Mouse (Mus musculus): ENCODE measurements around the gene Ebf1.

The Ebf1 gene

DNA sequence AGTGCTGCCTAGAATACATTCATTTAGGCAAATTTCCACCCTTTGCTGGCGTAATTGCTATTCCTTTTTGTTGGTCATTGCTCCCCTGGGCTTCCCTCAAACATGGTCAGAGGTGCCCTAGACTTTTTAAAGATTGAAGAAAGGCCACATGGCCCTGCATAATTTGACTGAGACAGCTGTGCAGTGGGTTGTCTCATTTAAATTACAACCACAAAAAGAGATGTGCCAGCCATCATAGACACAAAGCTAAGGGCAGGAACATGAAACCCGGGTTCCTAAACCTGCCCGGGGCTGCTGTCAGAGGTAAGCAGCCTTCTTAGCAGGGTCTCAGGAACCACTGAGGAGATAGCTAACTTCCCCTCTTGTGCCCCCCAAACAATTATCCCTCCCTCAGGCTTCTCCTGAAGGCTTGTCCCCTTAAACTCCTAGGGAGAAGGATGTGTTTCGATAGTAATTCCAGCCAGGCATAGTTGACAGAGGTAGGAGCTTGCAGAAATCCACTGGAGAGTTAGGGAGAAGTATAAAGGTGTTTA, 46.6 kb downstream of the Ebf1 start:
- DNase-seq (ENCODE audit: low spot score in 2 of 2) = no peak

DNA sequence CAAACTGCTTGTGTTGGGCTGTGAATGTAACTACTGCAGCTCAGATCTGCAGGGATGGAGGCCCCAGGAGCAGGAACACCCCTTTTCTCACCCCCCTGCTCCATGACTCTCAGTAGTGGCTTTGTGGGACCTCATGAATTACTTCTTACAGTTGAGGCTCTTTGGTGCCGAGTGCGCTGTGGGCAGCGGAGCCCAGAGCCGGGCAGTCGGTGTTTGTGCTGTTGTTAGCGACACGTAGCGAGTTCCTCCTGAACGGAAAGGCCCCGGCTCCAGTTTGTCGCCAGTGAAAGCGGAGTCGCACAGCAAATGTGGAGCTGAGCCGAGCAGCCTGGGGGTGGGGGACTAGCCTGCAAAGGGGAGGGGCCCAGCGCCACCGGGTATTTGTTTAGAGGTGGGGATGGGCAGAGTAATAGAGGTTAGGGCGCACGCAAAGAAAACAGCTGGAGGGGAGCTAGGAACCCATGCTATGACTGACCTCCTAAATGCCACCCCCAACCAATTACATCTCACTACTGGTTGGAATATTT, 48.1 kb downstream of the Ebf1 start:
- DNase-seq (ENCODE audit: low spot score in 2 of 2) = peak in 1 of 2 experiments; percentile 60

DNA sequence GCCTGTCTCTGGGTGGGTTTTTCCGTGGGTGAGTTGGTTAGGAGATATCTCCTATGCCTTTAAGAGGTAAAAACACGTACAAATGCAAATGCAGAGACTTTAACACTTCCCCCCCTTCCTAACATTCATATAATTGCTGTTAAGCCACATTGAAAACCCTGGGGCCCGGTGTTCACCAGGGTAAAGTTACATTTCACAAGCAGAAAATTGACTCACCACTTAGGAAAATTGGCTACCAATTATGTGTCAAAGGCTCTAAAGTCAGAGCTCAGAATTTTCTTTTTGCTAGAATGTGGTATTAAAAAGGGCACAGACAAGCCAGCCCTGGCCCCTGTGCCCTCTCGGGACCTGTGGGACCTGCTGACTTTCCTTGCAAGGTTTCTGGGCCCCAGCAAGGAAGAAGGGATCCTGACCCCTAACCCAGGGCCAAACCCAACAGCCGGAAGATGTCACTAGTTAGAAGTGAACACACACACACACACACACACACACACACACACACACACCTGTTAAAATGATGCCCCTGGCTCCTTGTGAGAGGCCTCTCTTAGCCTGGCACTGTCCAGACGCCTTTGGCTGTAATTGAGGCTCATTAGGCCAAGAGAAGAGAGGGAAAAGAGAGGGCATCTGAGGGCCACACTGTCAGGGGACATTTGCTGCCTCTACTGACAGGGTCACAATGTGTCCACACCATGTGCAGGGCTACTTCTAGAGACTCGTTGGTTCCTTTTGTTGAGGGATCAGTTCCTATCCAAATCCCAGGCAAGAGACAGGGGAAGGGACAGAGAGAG, 48.8 kb downstream of the Ebf1 start:
- no peak for DNase-seq (ENCODE audit: low spot score in 2 of 2)

DNA sequence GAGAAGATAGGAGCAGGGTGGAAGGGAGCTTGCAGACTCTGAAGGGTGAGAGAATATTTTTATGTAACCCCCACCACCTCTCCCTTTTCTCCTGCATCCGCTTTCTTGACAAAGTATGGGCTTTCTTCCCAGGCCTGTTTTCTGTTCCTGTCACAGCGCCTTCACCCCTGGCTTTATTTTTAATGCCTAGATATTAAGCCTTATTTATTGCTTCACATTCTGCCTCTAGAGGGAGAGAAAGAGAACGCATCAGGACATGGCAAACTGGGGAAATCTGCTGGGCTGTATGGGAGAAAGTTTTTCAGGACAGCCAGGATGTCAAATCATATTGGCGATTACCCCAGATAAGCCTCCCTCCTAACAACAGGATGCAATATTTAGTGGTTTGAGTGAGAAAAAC, 49.6 kb downstream of the Ebf1 start:
- DNase-seq (ENCODE audit: low spot score in 2 of 2) = no peak

DNA sequence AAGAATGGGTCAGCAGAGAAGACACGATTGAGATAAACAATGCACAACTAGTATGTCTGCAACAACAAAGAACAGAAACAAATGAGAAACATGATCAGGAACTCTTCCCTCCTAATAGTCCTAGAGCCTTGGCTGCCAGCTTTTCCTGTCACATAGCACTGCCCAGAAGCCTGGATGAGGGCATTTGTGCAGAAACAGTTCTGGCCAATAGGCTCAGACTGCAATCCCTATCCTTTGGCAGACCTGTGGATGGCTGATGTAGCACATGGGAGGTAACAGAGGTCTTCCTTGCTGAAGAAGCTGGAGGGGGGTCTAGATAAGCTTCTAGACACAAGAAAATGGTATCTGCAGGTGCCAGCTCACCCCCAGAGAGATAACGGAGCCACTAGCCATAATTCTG, 64.2 kb downstream of the Ebf1 start:
- DNase-seq (ENCODE audit: low spot score in 2 of 2) = no peak

DNA sequence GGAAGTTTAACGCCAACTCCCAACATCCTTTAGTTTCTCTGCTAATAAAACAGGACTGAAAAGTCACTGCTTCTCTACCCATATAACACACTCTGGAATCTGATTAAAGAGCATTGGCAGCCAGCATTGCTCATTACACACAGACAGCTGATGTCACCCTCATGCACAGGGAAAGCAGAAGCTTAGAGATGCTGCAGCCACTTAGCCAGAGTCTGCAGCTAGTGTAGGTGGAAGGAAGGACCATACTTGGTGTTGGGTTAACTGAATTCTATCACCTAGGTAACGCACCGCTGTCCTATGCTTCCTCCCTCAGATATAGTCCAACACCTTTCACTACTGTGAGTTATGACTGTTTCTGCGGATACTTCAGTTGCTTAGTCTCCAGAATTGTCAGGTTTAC, 64.9 kb downstream of the Ebf1 start:
- DNase-seq (ENCODE audit: low spot score in 2 of 2) = no peak

DNA sequence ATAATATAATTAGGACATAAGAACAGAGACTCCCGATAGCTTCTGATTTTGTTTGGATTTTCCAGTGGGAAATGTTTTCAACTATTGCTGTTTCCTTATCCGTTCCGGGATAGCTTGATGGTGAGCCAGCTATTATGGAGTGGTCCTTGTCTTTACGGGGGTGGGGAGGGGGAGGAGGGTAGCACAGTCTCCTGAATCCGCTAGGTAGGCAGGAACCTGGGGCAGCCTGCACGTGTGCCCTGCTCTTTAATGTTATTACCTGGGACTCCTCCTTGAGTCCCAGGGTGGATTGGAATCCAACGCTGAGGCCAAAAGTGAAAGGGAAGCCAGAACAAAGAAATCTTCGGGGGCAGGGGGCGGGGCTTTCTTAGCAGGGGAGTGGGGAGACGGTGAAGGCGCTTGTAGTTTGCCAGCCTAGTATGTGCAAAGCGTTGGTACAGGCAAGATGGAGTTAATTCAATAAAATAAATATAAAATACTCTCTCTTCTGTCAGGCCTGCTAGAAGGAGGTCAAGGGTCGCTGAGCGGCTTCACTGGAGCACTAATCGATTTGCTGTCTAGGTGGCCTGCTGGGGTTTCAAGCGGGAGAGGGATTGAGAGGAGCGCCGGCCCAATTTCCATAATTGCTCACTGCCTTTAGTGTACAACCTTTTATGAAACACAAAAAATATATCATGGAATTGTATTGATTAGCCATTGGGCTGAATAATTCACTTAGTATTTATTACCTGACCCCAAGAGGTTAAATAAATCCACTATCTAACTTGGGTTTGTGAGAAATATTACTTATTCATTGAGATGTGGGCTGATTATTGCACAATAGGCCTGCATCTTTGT, 65.8 kb downstream of the Ebf1 start:
- no peak for DNase-seq (ENCODE audit: low spot score in 2 of 2)

DNA sequence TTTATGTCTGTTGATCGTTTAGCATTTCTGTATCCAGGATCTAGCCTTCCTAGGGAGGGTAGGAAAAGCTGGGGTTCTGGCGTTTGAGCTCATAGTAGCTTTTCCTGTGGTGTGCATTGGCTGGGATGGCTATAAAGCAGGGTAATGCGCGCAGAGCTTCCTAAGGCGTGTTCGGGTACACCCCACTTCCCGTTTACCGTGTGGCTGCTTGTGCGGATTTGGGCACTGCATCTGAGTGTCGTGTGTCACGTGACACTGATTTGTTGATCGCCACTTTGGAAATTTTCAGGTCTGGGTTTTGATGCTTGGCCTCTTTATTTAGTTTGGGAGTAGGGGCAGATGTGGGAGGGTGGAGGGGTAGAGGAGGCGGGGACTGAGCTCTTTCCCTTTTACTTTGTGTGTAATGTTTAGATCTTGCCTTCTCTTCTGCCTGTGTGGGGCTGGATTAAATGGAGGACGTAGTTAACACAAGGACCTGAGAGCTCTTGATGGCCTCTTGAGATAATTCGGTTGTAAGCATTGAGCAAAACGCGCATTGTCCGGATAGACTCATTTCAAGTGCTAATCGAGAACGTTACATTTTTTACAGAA, 67.5 kb downstream of the Ebf1 start:
- no peak for DNase-seq (ENCODE audit: low spot score in 2 of 2)

DNA sequence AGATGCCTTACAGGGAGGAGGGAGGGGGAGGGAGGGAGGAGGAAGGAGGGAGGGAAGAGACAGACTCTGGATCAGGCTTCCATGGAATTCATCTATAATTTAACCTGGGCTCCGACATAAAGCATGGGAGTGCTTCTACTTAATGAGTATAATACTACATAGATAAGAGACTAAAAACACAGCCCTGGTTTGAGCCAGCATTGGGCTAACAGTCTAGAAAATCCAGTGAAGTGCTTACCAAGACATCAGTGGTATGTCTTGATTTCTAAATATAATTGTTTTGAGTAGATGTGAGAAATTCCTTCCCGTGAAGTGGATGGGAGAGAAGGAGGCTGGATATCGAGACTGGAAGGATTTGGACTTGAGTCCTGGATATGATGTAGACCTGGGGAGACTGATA, 68.0 kb downstream of the Ebf1 start:
- DNase-seq (ENCODE audit: low spot score in 2 of 2) = no peak

DNA sequence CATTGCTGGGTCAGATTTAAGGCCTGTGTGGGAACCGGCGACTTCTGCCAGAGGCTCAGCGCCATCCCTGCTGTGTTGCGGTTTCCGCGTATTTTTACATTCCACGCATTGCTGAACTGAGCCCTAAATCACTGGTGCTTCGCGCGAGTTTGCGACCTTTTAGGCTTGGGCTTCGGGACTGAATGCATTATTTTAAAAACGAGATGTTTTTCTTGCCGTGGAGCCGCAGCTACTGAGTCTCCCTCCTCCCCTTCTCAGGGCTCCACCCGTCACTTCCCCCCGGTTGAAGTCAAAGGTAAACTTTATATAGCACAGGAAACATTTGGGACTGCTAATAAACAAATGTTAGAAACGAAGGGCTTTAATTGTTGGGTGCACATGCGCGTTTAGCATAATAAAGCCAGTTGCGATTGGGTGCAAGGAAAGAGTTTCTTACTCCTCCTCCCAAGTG, 68.8 kb downstream of the Ebf1 start:
- no peak for DNase-seq (ENCODE audit: low spot score in 2 of 2)

DNA sequence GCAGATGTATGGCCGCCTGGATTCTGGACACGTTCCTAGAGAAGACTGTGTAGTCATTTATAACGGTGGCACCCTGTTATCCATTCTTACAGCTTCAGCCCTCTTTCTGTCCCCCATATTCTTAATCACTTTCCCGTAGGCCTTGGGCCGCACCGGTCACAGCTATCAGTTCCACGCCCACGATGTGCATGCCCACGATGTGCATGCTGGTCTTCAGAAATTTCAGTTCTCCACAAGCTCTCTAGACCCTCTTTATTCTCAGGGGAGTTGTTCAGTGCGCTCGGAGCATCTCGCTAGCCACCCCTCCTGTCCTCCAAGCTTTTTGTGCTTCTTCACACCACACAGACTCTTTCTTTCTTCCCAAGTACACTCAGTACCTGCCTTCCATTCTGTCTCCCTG, 69.3 kb downstream of the Ebf1 start:
- DNase-seq (ENCODE audit: low spot score in 2 of 2) = no peak

DNA sequence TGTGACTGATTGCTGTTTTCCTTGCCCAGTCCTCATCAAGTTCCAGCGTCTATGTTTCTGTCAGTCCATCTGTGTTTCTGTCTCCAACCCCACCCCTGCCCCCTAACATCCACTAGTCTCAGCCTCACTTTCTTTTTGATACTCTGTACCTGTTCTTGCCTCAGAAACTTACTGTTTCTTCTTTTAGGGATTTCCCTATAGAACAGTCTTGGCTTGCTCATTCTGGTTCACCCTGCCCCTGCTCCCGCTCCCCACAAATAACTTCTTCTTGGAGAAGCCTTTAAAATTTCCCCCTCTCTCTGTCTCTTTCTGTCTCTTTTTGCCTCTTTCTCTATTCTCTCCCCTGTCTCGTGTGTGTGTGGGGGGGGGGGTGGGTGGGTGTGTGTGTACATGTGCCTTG, 71.4 kb downstream of the Ebf1 start:
- DNase-seq (ENCODE audit: low spot score in 2 of 2) = no peak

DNA sequence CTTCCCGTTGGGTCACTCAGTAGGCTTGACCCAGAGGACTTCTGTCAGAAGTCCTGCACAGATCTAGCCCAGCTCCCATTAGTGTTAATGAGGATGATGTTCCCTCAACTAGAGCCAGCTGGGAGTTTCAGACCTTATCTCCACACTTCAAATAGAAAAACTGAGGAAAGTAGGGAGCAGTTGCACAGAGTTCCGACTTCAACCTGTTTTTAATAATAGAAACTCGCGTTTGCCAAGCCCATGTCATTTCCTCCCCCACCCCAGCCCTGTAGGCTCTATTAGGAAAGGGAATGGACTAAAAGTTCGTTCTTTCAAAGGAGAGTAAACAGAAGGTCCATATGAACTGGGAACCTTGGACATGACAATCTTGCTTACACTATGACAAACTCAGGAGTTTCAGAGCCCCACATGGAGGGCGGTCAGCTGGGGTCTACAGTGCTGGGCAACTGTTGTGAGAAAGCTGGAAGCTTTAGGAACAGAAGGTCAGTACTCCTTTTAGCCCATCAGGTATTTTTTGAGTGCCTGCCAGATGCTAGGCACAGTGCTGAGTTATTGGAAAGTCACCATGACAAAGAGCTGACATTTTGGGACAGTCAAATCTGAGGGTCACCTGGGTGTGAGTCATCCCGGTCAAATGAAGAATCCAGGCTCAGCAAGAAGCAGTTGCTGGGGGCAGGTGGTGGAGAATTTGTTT, 72.6 kb downstream of the Ebf1 start:
- DNase-seq (ENCODE audit: low spot score in 2 of 2) = no peak

DNA sequence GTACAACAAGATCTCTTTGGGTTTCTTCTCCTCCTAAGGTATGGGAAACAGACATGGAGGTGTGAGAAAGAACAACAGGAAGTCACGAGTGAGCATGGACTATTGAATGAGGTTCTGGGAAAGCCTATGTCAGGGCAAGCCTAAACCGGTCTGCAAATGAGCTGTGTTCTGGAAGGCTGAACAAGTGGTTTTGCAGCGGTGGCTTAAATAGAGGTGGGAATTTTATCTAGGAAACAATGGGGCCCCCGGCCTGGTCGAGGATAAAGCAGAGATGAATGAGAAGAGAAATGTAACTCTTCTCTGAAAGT, 73.1 kb downstream of the Ebf1 start:
- no peak for DNase-seq (ENCODE audit: low spot score in 2 of 2)

DNA sequence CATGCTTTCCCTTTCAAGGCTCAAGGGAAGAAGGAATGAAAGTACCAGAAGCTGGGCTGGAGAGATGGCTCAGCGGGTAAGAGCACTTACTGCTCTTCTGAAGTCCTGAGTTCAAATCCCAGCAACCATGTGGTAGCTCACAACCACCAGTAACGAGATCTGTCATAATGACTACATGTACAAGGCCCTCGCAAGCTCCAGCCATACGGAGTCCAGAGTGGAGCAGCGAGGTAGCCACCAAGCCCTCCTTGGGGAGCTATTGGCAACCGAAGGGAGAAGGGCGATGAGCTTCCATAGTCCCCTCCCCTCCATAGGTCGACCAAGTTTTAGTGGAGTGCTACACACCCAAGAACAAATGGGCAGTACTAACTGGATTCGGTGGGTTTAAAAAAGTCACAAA, 78.3 kb downstream of the Ebf1 start:
- DNase-seq (ENCODE audit: low spot score in 2 of 2) = no peak

DNA sequence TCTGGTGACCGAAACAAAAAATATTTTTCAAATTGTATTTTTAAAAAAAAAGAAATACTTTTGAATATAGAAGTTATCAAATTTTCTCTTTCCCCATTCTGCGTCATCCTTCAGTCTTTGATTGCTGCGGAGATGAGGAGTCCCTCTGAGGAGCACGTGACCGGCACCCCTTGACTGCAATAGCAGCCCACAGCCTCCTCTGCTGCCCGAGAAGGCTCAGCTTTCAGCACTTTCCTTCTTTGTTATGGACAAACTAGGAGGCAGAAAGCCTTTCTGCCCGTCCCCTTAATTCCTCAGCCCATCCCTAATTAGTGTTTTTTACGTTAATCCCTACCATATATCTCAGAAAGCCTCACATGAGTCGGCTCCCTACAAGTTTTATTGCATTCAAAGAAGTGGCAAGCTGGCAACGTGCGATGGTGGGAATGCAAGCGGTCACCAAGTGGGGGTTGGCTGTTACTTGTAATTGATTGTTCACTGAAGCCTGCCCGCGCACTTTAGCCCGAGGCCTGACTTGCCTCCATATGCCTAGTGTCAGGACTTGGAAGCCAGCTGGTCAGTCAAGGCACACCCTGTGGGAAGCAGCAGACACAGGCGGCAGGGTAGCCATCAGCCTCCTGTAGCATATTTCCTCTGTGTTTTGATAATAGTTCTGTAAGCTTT, 79.6 kb downstream of the Ebf1 start:
- DNase-seq (ENCODE audit: low spot score in 2 of 2) = no peak

DNA sequence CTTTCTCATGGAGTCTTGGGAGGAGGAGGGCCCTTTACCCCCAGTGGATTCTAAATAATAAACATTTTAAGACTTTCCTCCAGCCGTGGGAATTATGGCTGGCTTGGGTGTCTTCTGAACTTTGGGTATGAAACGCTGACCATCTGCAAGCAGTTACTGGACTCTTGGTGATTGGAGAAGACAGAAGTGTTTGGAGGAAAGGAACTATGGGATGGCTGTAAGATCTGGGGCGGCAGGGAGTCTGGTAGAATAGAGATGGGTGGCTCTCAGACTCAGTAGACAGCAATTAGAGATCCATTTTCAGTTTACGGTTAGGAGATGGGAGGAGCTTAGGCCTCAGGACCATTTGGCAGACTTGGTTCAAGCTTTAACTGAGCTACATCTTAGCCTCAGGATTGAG, 83.1 kb downstream of the Ebf1 start:
- DNase-seq (ENCODE audit: low spot score in 2 of 2) = no peak

DNA sequence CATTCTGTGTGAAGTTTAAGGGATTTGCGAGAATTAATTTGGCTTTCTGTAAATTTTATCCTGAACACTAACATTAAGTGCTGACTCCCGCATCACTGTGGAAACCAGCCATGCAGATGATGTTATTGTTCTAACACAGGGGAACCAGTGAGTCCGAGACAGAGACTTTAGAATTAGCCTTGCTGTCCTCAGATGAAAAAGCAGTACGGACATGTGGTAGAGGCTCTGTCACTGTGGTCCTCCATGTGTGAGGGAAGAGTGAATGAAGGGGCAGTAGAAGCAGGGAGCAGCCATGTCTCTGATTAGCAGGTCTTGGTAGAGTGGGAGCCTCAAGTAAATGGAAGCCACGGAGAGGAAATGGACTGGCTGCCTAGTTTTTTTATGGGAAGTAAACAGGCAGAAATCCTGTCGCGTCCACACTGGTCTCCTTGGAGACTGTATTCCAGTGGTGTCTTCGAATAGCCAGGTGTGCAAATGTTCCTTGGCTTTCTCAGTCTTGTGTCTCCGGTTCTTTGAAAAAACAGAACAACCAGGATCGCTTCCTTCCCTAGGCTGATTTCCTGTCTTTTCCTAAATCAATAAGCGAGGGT, 84.2 kb downstream of the Ebf1 start:
- no peak for DNase-seq (ENCODE audit: low spot score in 2 of 2)

DNA sequence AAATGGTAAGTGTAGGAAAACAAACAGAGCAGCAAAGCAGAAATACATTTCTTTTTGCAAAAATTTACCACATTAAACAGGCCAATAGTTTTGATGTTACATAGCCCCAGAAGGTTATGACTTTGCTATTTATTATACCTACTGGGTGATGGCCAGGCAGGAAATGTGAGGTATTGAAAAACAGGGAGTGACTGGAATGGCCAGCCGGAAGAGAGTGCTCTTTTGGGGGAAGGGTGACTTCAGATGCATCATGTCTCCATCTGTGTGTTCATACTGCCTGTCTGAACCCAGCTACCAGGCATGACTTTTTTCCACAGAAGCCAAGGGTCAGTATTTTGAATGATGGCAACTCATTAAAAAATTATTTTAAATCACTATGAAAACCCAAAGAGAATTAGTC, 84.7 kb downstream of the Ebf1 start:
- DNase-seq (ENCODE audit: low spot score in 2 of 2) = no peak

DNA sequence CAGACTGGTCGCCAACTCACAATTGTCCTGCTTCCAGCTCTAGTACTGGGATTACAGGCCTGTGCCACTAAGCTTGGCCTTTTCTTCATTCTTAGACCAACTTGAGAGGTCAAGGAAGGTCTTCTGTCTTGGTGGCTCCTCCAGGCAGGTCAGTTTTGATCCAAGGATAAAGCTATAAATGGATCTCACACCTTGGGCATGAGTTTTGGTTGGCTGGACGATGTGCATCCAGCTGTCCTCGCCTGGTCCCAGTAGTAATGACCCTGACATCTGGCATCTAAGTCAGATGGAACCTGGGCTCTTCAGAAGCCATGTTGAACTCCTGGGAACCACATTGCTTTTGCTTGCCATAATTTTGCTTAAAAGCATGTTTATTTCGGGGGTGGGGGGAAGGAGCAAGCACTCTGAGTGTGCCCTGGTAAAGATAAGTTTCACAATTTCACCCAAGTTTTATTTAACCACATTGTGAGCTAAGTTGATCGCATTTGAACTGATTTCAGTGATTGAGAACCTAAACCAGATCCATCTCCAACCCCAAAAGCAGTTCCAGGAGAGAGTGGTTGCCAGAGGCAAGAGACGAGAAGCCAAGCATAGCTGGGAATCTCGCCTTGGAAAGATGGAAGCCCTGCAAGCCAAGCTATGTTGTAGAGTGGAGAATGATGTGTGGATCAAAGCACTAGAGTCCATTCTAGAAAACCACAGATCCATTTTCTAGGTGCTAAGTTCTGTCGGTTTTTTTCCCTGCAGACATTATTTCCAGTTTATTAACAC, 85.8 kb downstream of the Ebf1 start:
- DNase-seq (ENCODE audit: low spot score in 2 of 2) = no peak

Measured in urinary bladder, postnatal 4 days (tissue).